Mouse (Mus musculus) mesoderm, embryonic 11.5 days (tissue): ENCODE results near the gene Neo1.
A peak's percentile ranks its signal among the peaks of the same experiment; 100 is the strongest.
"Not testable (repeated sequence)": the region's sequence is repeated elsewhere in the genome, so short reads cannot be mapped to it uniquely, and the experiment has no call there.

Experiments used
- DNase-seq: peaks from one replicate; pipeline ENCODE4 v3.0.0-alpha.2; 2012; ENCODE audit warnings: low read depth, low spot score

Neo1 gene

GRCm38 (mm10) chr9:59013365-59013764 lies 22.9 kb downstream of the Neo1 start:
- peak; percentile 67 for DNase-seq

- no peak for DNase-seq
These were observed 46.8 kb downstream of the Neo1 start for GRCm38 (mm10) chr9:58989255-58989928.

GRCm38 (mm10) chr9:58979034-58979433 lies 57.2 kb downstream of the Neo1 start:
- DNase-seq, result no peak

GRCm38 (mm10) chr9:58971154-58971553 lies 65.1 kb downstream of the Neo1 start:
- DNase-seq, result not testable (repeated sequence)

GRCm38 (mm10) chr9:58967371-58967770 lies 68.9 kb downstream of the Neo1 start:
- no peak for DNase-seq

- DNase-seq, result no peak
These were observed 80.7 kb downstream of the Neo1 start for GRCm38 (mm10) chr9:58955507-58955906.

GRCm38 (mm10) chr9:58945910-58946309 lies 90.3 kb downstream of the Neo1 start:
- DNase-seq, result not testable (repeated sequence)

- no peak for DNase-seq
These were observed 101.5 kb downstream of the Neo1 start for GRCm38 (mm10) chr9:58934776-58935175.

- DNase-seq, result peak; percentile 45
These were observed 108.1 kb downstream of the Neo1 start for GRCm38 (mm10) chr9:58928103-58928502.

GRCm38 (mm10) chr9:58902869-58903585 lies 133.2 kb downstream of the Neo1 start:
- DNase-seq, result peak; percentile 68

- no peak for DNase-seq
These were observed 136.6 kb downstream of the Neo1 start for GRCm38 (mm10) chr9:58899602-58900001.

- DNase-seq, result no peak
These were observed 144.2 kb downstream of the Neo1 start for GRCm38 (mm10) chr9:58891840-58892640.

- DNase-seq, result no peak
These were observed 145.3 kb downstream of the Neo1 start for GRCm38 (mm10) chr9:58890893-58891292.

GRCm38 (mm10) chr9:58889782-58890448 lies 146.3 kb downstream of the Neo1 start:
- no peak for DNase-seq

GRCm38 (mm10) chr9:58882686-58883085 lies 153.6 kb downstream of the Neo1 start:
- DNase-seq, result no peak

GRCm38 (mm10) chr9:58879836-58880235 lies 156.4 kb downstream of the Neo1 start:
- no peak for DNase-seq

GRCm38 (mm10) chr9:58876946-58877625 lies 159.2 kb downstream of the Neo1 start:
- no peak for DNase-seq

GRCm38 (mm10) chr9:58875439-58875838 lies 160.8 kb downstream of the Neo1 start:
- no peak for DNase-seq

- DNase-seq, result no peak
These were observed 161.9 kb downstream of the Neo1 start for GRCm38 (mm10) chr9:58874354-58874753.

GRCm38 (mm10) chr9:58873541-58874324 lies 162.5 kb downstream of the Neo1 start:
- DNase-seq, result peak; percentile 75
